Mouse (Mus musculus): ENCODE results near the gene Egln2. TPM values are rescaled to one million over a fixed set of nuclear protein-coding genes. Genes with fewer than 3 reads are reported as not detected.

Gene Egln2
- polyA plus RNA-seq (2015; fragmentation: Nextera tagmentation; extraction: Ambion mirVana), result 91.5 and 95.7 TPM in 2 replicates

DNA sequence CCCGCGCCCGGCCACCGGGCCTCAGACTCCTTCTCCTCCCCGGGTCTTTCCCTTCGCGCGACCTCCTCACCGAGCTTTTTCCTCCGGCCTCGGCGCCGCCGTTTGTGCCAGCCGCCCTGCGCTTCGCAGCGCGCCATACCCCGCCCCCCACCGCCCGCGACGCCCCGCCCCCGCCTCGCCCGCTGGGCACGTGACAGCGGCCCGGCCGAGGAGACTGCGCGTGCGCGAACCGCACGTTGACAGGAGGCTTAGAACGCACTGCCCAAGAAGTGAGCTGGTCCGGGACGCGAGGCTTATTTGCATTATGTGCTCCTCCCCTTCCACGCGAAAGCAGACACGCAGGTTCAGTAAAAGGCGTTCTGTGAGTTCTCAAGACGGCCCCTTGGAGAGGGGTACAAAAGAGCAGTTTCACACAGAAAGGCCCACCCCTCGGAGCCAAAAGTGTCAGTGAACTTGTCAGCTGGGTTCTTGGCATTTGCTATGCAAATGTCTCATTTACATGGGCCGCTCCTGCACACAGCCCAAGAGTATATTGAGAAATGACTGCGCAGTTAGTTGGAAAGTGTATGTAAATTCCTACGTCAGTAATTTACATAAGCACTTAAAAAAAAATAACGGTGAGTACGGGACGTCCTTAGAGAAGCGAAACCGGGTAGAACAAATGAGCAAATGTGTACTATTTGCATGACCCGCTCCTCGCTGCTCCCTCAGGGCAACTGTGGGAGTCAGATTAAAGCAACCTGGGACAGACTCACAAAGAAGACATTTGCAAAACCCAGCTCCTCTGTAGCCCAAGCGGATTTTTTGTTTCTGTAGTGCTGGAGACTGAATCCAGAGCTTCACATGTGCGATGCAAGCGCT lies at the start of gene Egln2:
Gene Egln2 (minus strand): TSS at position 189 of the 861 bp plus-strand sequence.
- peaks cover 46% of the 10 kb centered on the region for H3K4me1 ChIP-seq (ENCODE audit: control insufficient read depth, insufficient read depth, low read length)
- no peaks in the 10 kb centered on the region for H3K9me3 ChIP-seq (replicated peaks; ENCODE audit: control insufficient read depth, low read length, poor library complexity, severe bottlenecking)
- peak within 1 kb of the TSS; percentile 98 for H3K27ac ChIP-seq (ENCODE audit: low read length)
- peaks cover 16% of the 10 kb centered on the region for H3K36me3 ChIP-seq (ENCODE audit: control insufficient read depth, insufficient read depth, low read length)
- H3K9ac ChIP-seq (ENCODE audit: low read depth, low read length), result peak within 1 kb of the TSS; percentile 92
- H3K4me3 ChIP-seq (ENCODE audit: low read depth, low read length), result peak within 1 kb of the TSS; percentile 80
- under 1% methylated on average over 61 of the region's 61 CpGs for WGBS
- peak; percentile 83 for ATAC-seq
- no peaks in the 10 kb centered on the region for H3K27me3 ChIP-seq (ENCODE audit: control insufficient read depth, insufficient read depth, low read depth, low read length)
- H3K4me2 ChIP-seq (ENCODE audit: low read length), result peak within 1 kb of the TSS; percentile 95

- H3K27me3 ChIP-seq (ENCODE audit: control insufficient read depth, insufficient read depth, low read depth, low read length), result no peaks in the 10 kb centered on the region
- H3K4me3 ChIP-seq (ENCODE audit: low read depth, low read length), result no peak overlapping the region
- ATAC-seq, result no peak
- H3K36me3 ChIP-seq (ENCODE audit: control insufficient read depth, insufficient read depth, low read length), result peaks cover 40% of the 10 kb centered on the region
- no peak overlapping the region for H3K4me2 ChIP-seq (ENCODE audit: low read length)
- 91% methylated on average over 2 of the region's 2 CpGs for WGBS
- no peaks in the 10 kb centered on the region for H3K9me3 ChIP-seq (replicated peaks; ENCODE audit: control insufficient read depth, low read length, poor library complexity, severe bottlenecking)
- no peak overlapping the region for H3K9ac ChIP-seq (ENCODE audit: low read depth, low read length)
- no peaks in the 10 kb centered on the region for H3K4me1 ChIP-seq (ENCODE audit: control insufficient read depth, insufficient read depth, low read length)
- H3K27ac ChIP-seq (ENCODE audit: low read length), result no peak overlapping the region
Measured at GRCm38 (mm10) chr7:27212626-27213025, 46.0 kb upstream of the Egln2 start.

GRCm38 (mm10) chr7:27203730-27204449 lies 37.3 kb upstream of the Egln2 start:
- H3K9ac ChIP-seq (ENCODE audit: low read depth, low read length), result no peak overlapping the region
- no peaks in the 10 kb centered on the region for H3K27me3 ChIP-seq (ENCODE audit: control insufficient read depth, insufficient read depth, low read depth, low read length)
- no peak for ATAC-seq
- no peak overlapping the region for H3K27ac ChIP-seq (ENCODE audit: low read length)
- 96% methylated on average over 8 of the region's 8 CpGs for WGBS
- H3K4me2 ChIP-seq (ENCODE audit: low read length), result no peak overlapping the region
- peaks cover 25% of the 10 kb centered on the region for H3K36me3 ChIP-seq (ENCODE audit: control insufficient read depth, insufficient read depth, low read length)
- H3K4me3 ChIP-seq (ENCODE audit: low read depth, low read length), result no peak overlapping the region
- no peaks in the 10 kb centered on the region for H3K4me1 ChIP-seq (ENCODE audit: control insufficient read depth, insufficient read depth, low read length)
- no peaks in the 10 kb centered on the region for H3K9me3 ChIP-seq (replicated peaks; ENCODE audit: control insufficient read depth, low read length, poor library complexity, severe bottlenecking)

DNA sequence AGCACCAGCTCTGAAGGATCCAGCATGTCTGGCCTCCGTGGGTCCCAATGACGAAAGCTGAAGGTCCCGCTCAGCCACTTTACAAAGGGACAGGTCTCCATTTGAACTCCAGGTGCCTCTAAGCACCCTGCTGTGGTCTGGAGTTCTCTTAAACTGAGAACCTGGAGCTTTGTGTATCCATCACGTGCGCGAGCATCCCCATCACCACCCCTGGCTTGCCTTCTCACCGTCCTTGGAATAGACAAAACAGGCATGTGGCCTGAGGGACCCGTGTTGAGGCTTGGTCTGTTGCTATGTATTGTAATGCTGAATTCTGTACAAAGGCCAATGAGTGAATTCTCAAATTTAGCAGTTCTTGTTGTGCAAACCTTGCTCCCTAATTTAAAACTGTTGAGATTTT lies 32.2 kb upstream of the Egln2 start:
- WGBS, result 93% methylated on average over 8 of the region's 8 CpGs
- Histone ChIP-seq H3K27me3 (ENCODE audit: control insufficient read depth, insufficient read depth, low read depth, low read length) (no peaks in the 10 kb centered on the region), H3K9ac (ENCODE audit: low read depth, low read length) (no peak overlapping the region), H3K4me3 (ENCODE audit: low read depth, low read length) (no peak overlapping the region), H3K4me2 (ENCODE audit: low read length) (no peak overlapping the region), H3K4me1 (ENCODE audit: control insufficient read depth, insufficient read depth, low read length) (peaks cover 18% of the 10 kb centered on the region), H3K9me3 (replicated peaks; ENCODE audit: control insufficient read depth, low read length, poor library complexity, severe bottlenecking) (no peaks in the 10 kb centered on the region), H3K36me3 (ENCODE audit: control insufficient read depth, insufficient read depth, low read length) (0 out of 2 replicates have a peak, but pooled peaks cover 4% of the 10 kb centered on the region), H3K27ac (ENCODE audit: low read length) (no peak overlapping the region)
- ATAC-seq, result no peak

- ATAC-seq, result no peak
- Histone ChIP-seq H3K27ac (ENCODE audit: low read length) (no peak overlapping the region), H3K4me1 (ENCODE audit: control insufficient read depth, insufficient read depth, low read length) (peaks cover 22% of the 10 kb centered on the region), H3K9me3 (replicated peaks; ENCODE audit: control insufficient read depth, low read length, poor library complexity, severe bottlenecking) (no peaks in the 10 kb centered on the region), H3K9ac (ENCODE audit: low read depth, low read length) (no peak overlapping the region), H3K4me3 (ENCODE audit: low read depth, low read length) (no peak overlapping the region), H3K4me2 (ENCODE audit: low read length) (no peak overlapping the region), H3K27me3 (ENCODE audit: control insufficient read depth, insufficient read depth, low read depth, low read length) (no peaks in the 10 kb centered on the region), H3K36me3 (ENCODE audit: control insufficient read depth, insufficient read depth, low read length) (peaks cover 7% of the 10 kb centered on the region; the same call in 1 of the 2 replicates)
Measured at GRCm38 (mm10) chr7:27198355-27198754, 31.8 kb upstream of the Egln2 start.

DNA sequence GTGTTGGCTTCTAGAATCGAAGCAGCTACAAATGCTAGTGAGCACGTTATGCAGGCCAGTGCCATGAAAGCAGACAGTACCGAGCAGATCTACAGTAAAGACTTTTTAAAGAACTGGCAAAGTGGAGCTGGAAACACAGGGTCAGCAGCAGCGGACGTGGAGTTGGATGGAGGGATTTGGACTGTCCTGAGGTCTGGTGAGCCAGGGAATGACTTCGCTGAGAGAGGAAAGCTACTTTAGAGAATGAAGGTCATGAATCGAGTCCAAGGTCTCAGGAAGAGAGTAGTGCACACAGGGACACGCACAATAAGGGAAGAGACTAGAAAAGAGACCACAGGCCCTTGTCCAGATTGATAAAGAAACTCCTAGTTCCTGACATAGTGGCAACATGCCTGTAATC lies 31.0 kb upstream of the Egln2 start:
- no peak overlapping the region for H3K4me3 ChIP-seq (ENCODE audit: low read depth, low read length)
- no peaks in the 10 kb centered on the region for H3K27me3 ChIP-seq (ENCODE audit: control insufficient read depth, insufficient read depth, low read depth, low read length)
- ATAC-seq, result no peak
- H3K4me1 ChIP-seq (ENCODE audit: control insufficient read depth, insufficient read depth, low read length), result peaks cover 27% of the 10 kb centered on the region
- no peaks in the 10 kb centered on the region for H3K9me3 ChIP-seq (replicated peaks; ENCODE audit: control insufficient read depth, low read length, poor library complexity, severe bottlenecking)
- 91% methylated on average over 8 of the region's 8 CpGs for WGBS
- peaks cover 10% of the 10 kb centered on the region; the same call in 1 of the 2 replicates for H3K36me3 ChIP-seq (ENCODE audit: control insufficient read depth, insufficient read depth, low read length)
- no peak overlapping the region for H3K9ac ChIP-seq (ENCODE audit: low read depth, low read length)
- H3K27ac ChIP-seq (ENCODE audit: low read length), result no peak overlapping the region
- H3K4me2 ChIP-seq (ENCODE audit: low read length), result no peak overlapping the region

DNA sequence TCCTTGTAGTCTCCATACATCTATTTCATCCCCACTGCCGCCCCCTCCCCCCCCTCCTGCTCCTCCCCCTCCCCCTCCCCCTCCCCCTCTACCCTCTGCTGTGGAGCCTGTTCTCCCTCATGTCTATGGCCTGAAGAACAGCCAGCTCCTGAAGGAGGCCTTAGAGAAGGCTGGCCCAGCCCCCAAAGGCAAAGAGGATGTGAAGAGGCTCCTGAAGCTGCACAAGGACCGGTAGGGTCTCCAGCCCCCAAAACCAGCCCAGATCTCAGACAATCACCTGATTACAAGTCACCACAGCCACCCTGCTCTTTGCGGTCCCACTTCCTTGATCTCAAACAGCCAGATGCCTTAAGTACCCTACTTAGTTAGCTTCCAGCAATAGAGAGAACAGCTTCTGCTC lies 30.5 kb upstream of the Egln2 start:
- Histone ChIP-seq H3K27ac (ENCODE audit: low read length) (no peak overlapping the region), H3K27me3 (ENCODE audit: control insufficient read depth, insufficient read depth, low read depth, low read length) (no peaks in the 10 kb centered on the region), H3K9me3 (replicated peaks; ENCODE audit: control insufficient read depth, low read length, poor library complexity, severe bottlenecking) (no peaks in the 10 kb centered on the region), H3K4me1 (ENCODE audit: control insufficient read depth, insufficient read depth, low read length) (peaks cover 27% of the 10 kb centered on the region), H3K4me2 (ENCODE audit: low read length) (no peak overlapping the region), H3K9ac (ENCODE audit: low read depth, low read length) (no peak overlapping the region), H3K36me3 (ENCODE audit: control insufficient read depth, insufficient read depth, low read length) (peaks cover 11% of the 10 kb centered on the region), H3K4me3 (ENCODE audit: low read depth, low read length) (no peak overlapping the region)
- WGBS, result 86% methylated on average over 3 of the region's 3 CpGs
- no peak for ATAC-seq

DNA sequence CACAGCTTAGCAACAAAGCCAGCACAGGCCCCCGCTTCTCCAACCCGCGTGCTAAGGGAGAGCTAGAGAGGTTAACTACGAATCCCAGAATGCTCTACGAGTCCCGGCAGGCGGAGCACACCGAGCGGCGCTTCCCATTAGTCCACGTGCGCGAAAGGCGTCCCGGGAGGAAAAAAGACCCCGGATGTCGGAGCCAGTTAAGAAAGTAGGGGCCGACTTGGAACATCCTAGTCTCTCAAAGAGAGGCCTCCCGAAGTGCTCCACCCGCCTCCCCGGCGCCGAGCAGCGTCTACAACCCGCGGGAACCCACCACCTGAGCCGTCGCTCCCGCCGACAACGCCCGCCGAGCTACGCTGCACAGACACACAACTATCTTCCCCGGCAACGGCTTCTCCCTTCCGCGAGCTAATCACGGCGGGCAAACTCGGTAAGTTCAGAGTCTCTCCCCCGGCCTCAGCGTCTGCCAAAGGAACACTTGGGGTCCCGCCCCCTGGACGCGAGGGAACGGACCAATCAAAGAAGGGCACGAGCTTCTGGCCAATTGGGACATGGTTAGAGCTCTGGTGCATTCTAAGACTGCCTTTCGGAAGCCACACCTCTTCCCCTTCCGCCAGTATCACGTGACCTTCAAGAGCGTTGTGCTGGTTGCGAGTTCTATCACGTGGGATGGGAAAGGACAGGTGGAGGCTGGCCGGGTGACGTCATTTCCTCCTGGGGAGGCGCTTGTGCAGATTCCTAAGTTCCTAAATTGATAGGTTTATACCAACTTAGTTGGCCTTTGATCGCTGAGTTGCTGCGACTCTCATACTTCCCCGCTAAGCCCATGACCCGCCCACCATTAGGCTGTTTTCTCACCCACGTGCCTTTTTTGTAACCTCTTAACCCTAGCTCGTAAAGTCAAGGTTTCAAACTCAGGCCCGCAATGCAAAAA lies 29.3 kb upstream of the Egln2 start, which contains the start of the genes BC024978 and Snrpa:
Gene BC024978 (plus strand): TSS at position 101 of the 931 bp plus-strand sequence.
Gene Snrpa (minus strand): TSS at position 591 of the 931 bp plus-strand sequence.
- Histone ChIP-seq H3K36me3 (ENCODE audit: control insufficient read depth, insufficient read depth, low read length) (peaks cover 21% of the 10 kb centered on the region), H3K4me2 (ENCODE audit: low read length) (peak within 1 kb of the TSS; percentile 85), H3K9ac (ENCODE audit: low read depth, low read length) (peak within 1 kb of the TSS; percentile 91), H3K4me1 (ENCODE audit: control insufficient read depth, insufficient read depth, low read length) (peaks cover 27% of the 10 kb centered on the region), H3K27me3 (ENCODE audit: control insufficient read depth, insufficient read depth, low read depth, low read length) (no peaks in the 10 kb centered on the region), H3K4me3 (ENCODE audit: low read depth, low read length) (peak within 1 kb of the TSS; percentile 91), H3K9me3 (replicated peaks; ENCODE audit: control insufficient read depth, low read length, poor library complexity, severe bottlenecking) (no peaks in the 10 kb centered on the region), H3K27ac (ENCODE audit: low read length) (peak within 1 kb of the TSS; percentile 97)
- 1% methylated on average over 64 of the region's 64 CpGs for WGBS
- peak; percentile 98 for ATAC-seq
